Comparison of ENCODE assay signal across 13 mouse cellular contexts in the genomic region with DNA sequence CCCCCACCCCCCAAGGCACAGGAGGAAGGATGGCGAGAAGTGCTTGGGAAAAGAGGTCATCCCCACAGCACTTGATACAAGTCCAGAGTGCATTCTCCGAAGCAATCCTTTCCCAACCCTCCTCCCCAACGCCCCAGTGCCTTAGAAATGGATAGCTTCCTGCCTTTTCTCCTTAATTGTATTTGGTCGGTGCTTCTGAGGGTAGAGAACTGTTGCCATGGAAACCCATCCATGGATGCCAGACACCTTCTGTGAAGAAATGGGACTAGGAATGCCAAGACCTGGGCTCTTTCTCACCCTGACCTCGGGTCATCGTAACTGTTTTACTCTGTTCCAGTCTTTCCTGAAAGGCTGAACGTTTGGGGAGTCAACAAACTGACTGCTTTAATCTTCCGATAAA. TPM values are rescaled to one million over a fixed set of nuclear protein-coding genes. Genes with fewer than 3 reads are reported as not detected.
A peak's percentile ranks its signal among the peaks of the same experiment; 100 is the strongest.
DNase-seq lines count a peak whose midpoint lies in the region; ATAC-seq and TF ChIP-seq lines count a peak whose summit lies in the region.
"Had no signal": no experiment of that assay in that cellular context is flagged by ENCODE, and none has a peak within 500 bp of the region (broad histone marks: within the 10 kb centered on the region; RNA-seq: fewer than 3 reads in every experiment).

No protein-coding gene starts in this region.

- no peak for ATAC-seq in midbrain, embryonic 12.5 days (ENCODE audit: low FRiP score, low read depth)
- no peak for ATAC-seq in stomach, postnatal 0 days (ENCODE audit: low FRiP score, low TSS enrichment)
- ATAC-seq: inflammation-experienced regulatory T-cells, adult 6 months had no signal

- TF ChIP-seq RAD21 in MEL (IDR thresholded peaks at IDR 0.05; ENCODE audit: low read depth, low read length), result no peak

- no peaks in the 10 kb centered on the region for H3K79me2 ChIP-seq in MEL (ENCODE audit: control insufficient read depth, insufficient read depth, low read length, poor library complexity)

- no peaks in the 10 kb centered on the region for H3K27me3 ChIP-seq in MEL (ENCODE audit: control insufficient read depth in 1 of 2, insufficient read depth in 2 of 2, low read length in 2 of 2)
- H3K27me3 ChIP-seq in hindbrain, embryonic 10.5 days (ENCODE audit: insufficient read depth, poor library complexity, severe bottlenecking), result peaks cover 26% of the 10 kb centered on the region; the same call in 1 of the 2 replicates
- no peaks in the 10 kb centered on the region for H3K27me3 ChIP-seq in midbrain, embryonic 12.5 days
- no peaks in the 10 kb centered on the region for H3K27me3 ChIP-seq in stomach, postnatal 0 days (ENCODE audit: control insufficient read depth, insufficient read depth, low read length)

- H3K27ac ChIP-seq in MEL (ENCODE audit: control insufficient read depth, low read depth, low read length), result no peak overlapping the region
- H3K27ac ChIP-seq in hindbrain, embryonic 10.5 days, result peak overlapping the region; percentile 54; the same call in 1 of the 2 replicates
- no peak overlapping the region for H3K27ac ChIP-seq in midbrain, embryonic 12.5 days (replicated peaks)
- no peak overlapping the region for H3K27ac ChIP-seq in stomach, postnatal 0 days (replicated peaks)

- H3K4me1 ChIP-seq in MEL (ENCODE audit: control insufficient read depth in 1 of 2, insufficient read depth in 2 of 2, low read length in 2 of 2), result no peaks in the 10 kb centered on the region
- peaks cover 91% of the 10 kb centered on the region for H3K4me1 ChIP-seq in hindbrain, embryonic 10.5 days (replicated peaks)
- peaks cover 86% of the 10 kb centered on the region for H3K4me1 ChIP-seq in midbrain, embryonic 12.5 days
- H3K4me1 ChIP-seq in stomach, postnatal 0 days (replicated peaks; ENCODE audit: control insufficient read depth, insufficient read depth), result peaks cover 4% of the 10 kb centered on the region; the same call in 1 of the 2 replicates

- no peak for TF ChIP-seq POLR2A in MEL (IDR thresholded peaks at IDR 0.05; ENCODE audit: control insufficient read depth in 1 of 2, insufficient read depth in 1 of 2, low read depth in 1 of 2, low read length in 2 of 2, poor library complexity in 1 of 2)
- no peak for TF ChIP-seq POLR2A in brain, embryonic 14.5 days (IDR thresholded peaks at IDR 0.05; ENCODE audit: borderline replicate concordance, extremely low read depth, insufficient read depth, insufficient read length, poor library complexity, severe bottlenecking)

- H3K9ac ChIP-seq in MEL (ENCODE audit: control insufficient read depth, low read depth, low read length, poor library complexity, severe bottlenecking), result no peak overlapping the region
- no peak overlapping the region for H3K9ac ChIP-seq in midbrain, embryonic 12.5 days (replicated peaks)
- no peak overlapping the region for H3K9ac ChIP-seq in stomach, postnatal 0 days (ENCODE audit: low read length)

- no peak for TF ChIP-seq CTCF in MEL (IDR thresholded peaks at IDR 0.05 in 2 of 3, conservative IDR thresholded peaks at IDR 0.05 in 1 of 3; ENCODE audit: control insufficient read depth in 1 of 3, insufficient read depth in 1 of 3, low read depth in 2 of 3, low read length in 3 of 3, poor library complexity in 1 of 3, severe bottlenecking in 1 of 3)
- no peak for TF ChIP-seq CTCF in brain, embryonic 14.5 days (IDR thresholded peaks at IDR 0.05; ENCODE audit: borderline replicate concordance, extremely low read depth, insufficient read depth, insufficient read length)
- no peak for TF ChIP-seq CTCF in stomach, postnatal 0 days (IDR thresholded peaks at IDR 0.05; ENCODE audit: low read depth)

- no peaks in the 10 kb centered on the region for H3K9me3 ChIP-seq in MEL (replicated peaks; ENCODE audit: insufficient read depth, low read length)
- no peaks in the 10 kb centered on the region for H3K9me3 ChIP-seq in hindbrain, embryonic 10.5 days
- H3K9me3 ChIP-seq in midbrain, embryonic 12.5 days, result no peaks in the 10 kb centered on the region
- H3K9me3 ChIP-seq in stomach, postnatal 0 days (ENCODE audit: control insufficient read depth, low read length), result no peaks in the 10 kb centered on the region
- H3K9me3 ChIP-seq: megakaryocyte, embryonic 14.5 days had no signal

- WGBS in hindbrain, embryonic 10.5 days, result 20% methylated on average over 8 of the region's 8 CpGs
- 15% methylated on average over 8 of the region's 8 CpGs for WGBS in midbrain, embryonic 12.5 days
- WGBS in stomach, postnatal 0 days, result 37% methylated on average over 8 of the region's 8 CpGs

- H3K4me3 ChIP-seq in MEL (ENCODE audit: control insufficient read depth in 1 of 2, insufficient read depth in 1 of 2, low read depth in 2 of 2, low read length in 2 of 2), result no peak overlapping the region
- H3K4me3 ChIP-seq in hindbrain, embryonic 10.5 days, result 0 out of 2 replicates have a peak overlapping the region, but pooled peaks have one; percentile 3
- H3K4me3 ChIP-seq in midbrain, embryonic 12.5 days, result 0 out of 2 replicates have a peak overlapping the region, but pooled peaks have one; percentile 4
- no peak overlapping the region for H3K4me3 ChIP-seq in stomach, postnatal 0 days (ENCODE audit: low read depth, low read length)
- H3K4me3 ChIP-seq: megakaryocyte, embryonic 14.5 days had no signal

- peak overlapping the region; percentile 94 for H3K4me2 ChIP-seq in midbrain, embryonic 12.5 days (replicated peaks)
- H3K4me2 ChIP-seq in stomach, postnatal 0 days (replicated peaks; ENCODE audit: low read depth), result no peak overlapping the region
- H3K4me2 ChIP-seq: heart, embryonic 11.5 days had no signal

- H3K36me3 ChIP-seq in MEL (ENCODE audit: control insufficient read depth in 1 of 2, insufficient read depth in 2 of 2, low read length in 2 of 2), result no peaks in the 10 kb centered on the region
- peaks cover 9% of the 10 kb centered on the region; the same call in 1 of the 2 replicates for H3K36me3 ChIP-seq in hindbrain, embryonic 10.5 days
- H3K36me3 ChIP-seq in midbrain, embryonic 12.5 days, result no peaks in the 10 kb centered on the region
- no peaks in the 10 kb centered on the region for H3K36me3 ChIP-seq in stomach, postnatal 0 days (ENCODE audit: control insufficient read depth, insufficient read depth, low read length)

- TF ChIP-seq EP300 in MEL (IDR thresholded peaks at IDR 0.05; ENCODE audit: low read depth in 1 of 2, low read length in 2 of 2), result no peak
- TF ChIP-seq EP300 in stomach, postnatal 0 days (optimal IDR thresholded peaks at IDR 0.05), result no peak

- DNase-seq in MEL (ENCODE audit: low read depth, low spot score), result no peak
- peak; percentile 66 for DNase-seq in brain, embryonic 14.5 days (ENCODE audit: low read depth)
- no peak for DNase-seq in hindbrain, embryonic 10.5 days (ENCODE audit: low spot score)
- no peak for DNase-seq in testis, postnatal 14 days (ENCODE audit: low spot score)
- no peak for DNase-seq in stomach, postnatal 0 days (ENCODE audit: low spot score)
- DNase-seq in adrenal gland, postnatal 4 days (ENCODE audit: low spot score in 2 of 2), result no peak
- DNase-seq: kidney, postnatal 10 days; lung, adult 18-20 months; thymus, postnatal 25 days had no signal

TF ChIP-seq in MEL, 35 proteins besides CTCF, POLR2A, EP300 and RAD21:
- no peak for TF ChIP-seq ZKSCAN1 (IDR thresholded peaks at IDR 0.05; ENCODE audit: low read depth, low read length)
- TF ChIP-seq USF1 (IDR thresholded peaks at IDR 0.05; ENCODE audit: low read depth, low read length), result 0 out of 2 replicates have a peak, but pooled peaks have one; percentile 12

RNA-seq across cellular contexts. Expression of a gene that starts 26.1 kb away (rescaled TPM):
- 0.65 and 0.89 TPM in 2 replicates for total RNA-seq in MEL (2012; rRNA removed)
- 1 to 10 TPM in 1 of 2 experiments, not detected in 1; 9.6 TPM for polyA plus RNA-seq in MEL (2012; ENCODE audit: insufficient read depth in 1 of 2, insufficient read length in 2 of 2, low read depth in 1 of 2, low replicate concordance in 2 of 2, missing spikeins in 1 of 2)
- polyA plus RNA-seq in brain, embryonic 14.5 days (2012; rRNA removed), result 54.0 and 92.9 TPM in 2 replicates
- 16.1 and 19.3 TPM in 2 replicates for polyA plus RNA-seq in hindbrain, embryonic 10.5 days (2016; fragmentation: Nextera tagmentation; extraction: Ambion mirVana)
- 25.1 and 25.6 TPM in 2 replicates for polyA plus RNA-seq in midbrain, embryonic 12.5 days (2016; fragmentation: Nextera tagmentation; extraction: Ambion mirVana)
- polyA plus RNA-seq in stomach, postnatal 0 days (2015; fragmentation: Nextera tagmentation; extraction: Ambion mirVana), result 3.7 and 3.9 TPM in 2 replicates
- total RNA-seq in adrenal gland, postnatal 4 days (2021), result 10 to 100 TPM; 37.2 to 41.6 TPM

Comparison
In these comparisons a context has a peak if more than half of its experiments do, and no peak if none do; other contexts are left out.
1. H3K4me3 ChIP-seq: peak in hindbrain, embryonic 10.5 days (single experiment) and midbrain, embryonic 12.5 days (single experiment); none in MEL (0 of 2) and stomach, postnatal 0 days (single experiment).